Mouse (Mus musculus) hindbrain, embryonic 14.5 days (tissue): ENCODE measurements at regions not wholly inside any gene's neighbourhood (a gene's known extent, or its start where the extent isn't known, plus 50 kb on each side); places are given as distances from the start of the nearest gene placed in this dataset.

Experiments used
- ATAC-seq: fragments of 200-750 bp; cut with Nextera tagmentation; 2 replicates; pipeline ENCODE4 v1.8.0; 2017; ENCODE audit warnings: moderate number of reproducible peaks, mild to moderate bottlenecking, moderate TSS enrichment, moderate library complexity; ENCODE audit not compliant: low FRiP score
- DNase-seq: peaks from one replicate; pipeline ENCODE4 v3.0.0-alpha.2; 2015; ENCODE audit warnings: low spot score
- H3K27ac ChIP-seq: fragments of 300-500 bp; sonication (generic); 2 replicates; pipeline ENCODE4 v1.5.1; 2014; ENCODE audit warnings: mild to moderate bottlenecking, moderate library complexity
- H3K27me3 ChIP-seq: fragments of 300-500 bp; sonication (generic); 2 replicates; pipeline ENCODE4 v1.6.1; 2014; ENCODE audit warnings: mild to moderate bottlenecking, low read length, mixed read lengths; ENCODE audit not compliant: control insufficient read depth, insufficient read depth
- H3K36me3 ChIP-seq: fragments of 300-500 bp; sonication (generic); replicated peaks from 2 replicates; pipeline ENCODE4 v1.6.1; 2014; ENCODE audit not compliant: control insufficient read depth, insufficient read depth
- H3K4me1 ChIP-seq: fragments of 300-500 bp; sonication (generic); replicated peaks from 2 replicates; pipeline ENCODE4 v1.6.1; 2014; ENCODE audit warnings: antibody characterized with exemption, low read length, mixed read lengths; ENCODE audit not compliant: control insufficient read depth, insufficient read depth
- H3K4me2 ChIP-seq: fragments of 300-500 bp; sonication (generic); replicated peaks from 2 replicates; pipeline ENCODE4 v1.6.1; 2014; ENCODE audit warnings: mild to moderate bottlenecking, moderate library complexity
- H3K4me3 ChIP-seq: fragments of 300-500 bp; sonication (generic); replicated peaks from 2 replicates; pipeline ENCODE4 v1.5.1; 2014; ENCODE audit warnings: mild to moderate bottlenecking, low read length
- H3K9ac ChIP-seq: fragments of 300-500 bp; sonication (generic); 2 replicates; pipeline ENCODE4 v1.6.1; 2014
- H3K9me3 ChIP-seq: fragments of 300-500 bp; sonication (generic); 2 replicates; pipeline ENCODE4 v1.6.1; 2016; ENCODE audit warnings: low read length; ENCODE audit not compliant: control insufficient read depth
- WGBS: fragments of 180-500 bp; shearing (Covaris S2); extraction: QIAGEN DNeasy Blood & Tissue Kit; methylation state at CpG from one replicate; pipeline ENCODE4 v1.1.7; 2014; 5-methylcytosine and 5-hydroxymethylcytosine counted together

GRCm38 (mm10) chr14:74205011-74205410 is 435.6 kb upstream of the Htr2a start:
- ATAC-seq (no peak), DNase-seq (no peak)
- Histone ChIP-seq H3K9ac (no peak overlapping the region), H3K27me3 (no peaks in the 10 kb centered on the region), H3K4me1 (no peaks in the 10 kb centered on the region), H3K9me3 (no peaks in the 10 kb centered on the region), H3K4me3 (no peak overlapping the region), H3K4me2 (no peak overlapping the region), H3K36me3 (no peaks in the 10 kb centered on the region), H3K27ac (no peak overlapping the region)
- 81% methylated on average over 1 of the region's 1 CpGs for WGBS

DNA sequence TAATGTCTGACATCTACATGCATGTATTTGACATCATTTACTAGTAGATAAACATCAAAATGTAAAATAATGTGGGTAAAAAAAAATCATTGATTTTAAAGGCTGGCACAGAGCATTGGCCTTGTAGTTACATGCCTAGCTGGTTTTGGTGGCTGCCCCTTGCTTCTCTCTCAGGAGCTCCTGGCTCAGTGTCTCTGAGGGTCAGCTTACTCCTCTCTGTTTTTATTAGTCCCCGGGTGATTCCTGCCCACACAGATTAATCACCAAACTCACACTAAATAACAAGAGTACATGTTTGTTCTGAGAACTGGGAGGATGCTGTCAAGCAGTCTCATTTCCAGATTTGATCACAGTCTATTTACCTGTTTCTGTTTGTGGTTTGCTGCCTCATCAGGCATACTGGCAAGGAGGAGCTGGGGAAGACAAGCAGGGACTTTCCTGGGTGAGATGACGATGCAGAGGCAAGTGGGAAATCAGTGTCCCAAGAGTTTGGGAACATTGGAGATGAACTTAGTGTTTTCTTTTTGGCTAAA is 422.7 kb upstream of the Htr2a start:
- Histone ChIP-seq H3K27me3 (no peaks in the 10 kb centered on the region), H3K4me1 (no peaks in the 10 kb centered on the region), H3K9ac (no peak overlapping the region), H3K9me3 (no peaks in the 10 kb centered on the region), H3K4me2 (no peak overlapping the region), H3K27ac (no peak overlapping the region), H3K36me3 (no peaks in the 10 kb centered on the region), H3K4me3 (no peak overlapping the region)
- ATAC-seq (no peak), DNase-seq (no peak)
- 78% methylated on average over 2 of the region's 2 CpGs for WGBS

DNA sequence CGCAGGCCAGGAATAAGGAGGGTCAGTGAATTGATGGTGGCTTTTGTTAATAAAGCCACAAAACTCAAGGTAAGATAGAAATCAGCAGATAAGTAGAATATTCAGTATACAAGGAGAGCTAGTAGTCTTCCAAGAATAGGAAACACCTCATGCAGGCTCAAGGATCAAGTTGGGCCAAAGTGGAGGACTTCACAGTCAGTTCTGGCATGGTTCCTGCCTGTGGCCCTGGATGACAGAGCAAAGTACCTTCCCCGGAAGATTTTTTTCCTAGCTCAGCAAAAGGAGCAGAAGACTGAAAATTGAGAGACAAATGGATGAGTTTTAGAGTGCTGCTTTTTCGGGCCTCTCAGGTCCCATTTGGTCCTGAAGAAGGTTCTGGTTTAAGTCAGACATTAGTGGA is 420.9 kb upstream of the Htr2a start:
- no peaks in the 10 kb centered on the region for H3K27me3 ChIP-seq
- H3K4me1 ChIP-seq = no peaks in the 10 kb centered on the region
- DNase-seq = no peak
- no peak for ATAC-seq
- H3K4me2 ChIP-seq = no peak overlapping the region
- no peaks in the 10 kb centered on the region for H3K9me3 ChIP-seq
- WGBS = 88% methylated on average over 3 of the region's 3 CpGs
- no peak overlapping the region for H3K9ac ChIP-seq
- H3K27ac ChIP-seq = no peak overlapping the region
- no peak overlapping the region for H3K4me3 ChIP-seq
- no peaks in the 10 kb centered on the region for H3K36me3 ChIP-seq

GRCm38 (mm10) chr14:74222093-74222492 is 418.5 kb upstream of the Htr2a start:
- no peak overlapping the region for H3K27ac ChIP-seq
- no peak overlapping the region for H3K4me3 ChIP-seq
- ATAC-seq (no peak), DNase-seq (no peak)
- H3K9me3 ChIP-seq = no peaks in the 10 kb centered on the region
- no peaks in the 10 kb centered on the region for H3K36me3 ChIP-seq
- no peaks in the 10 kb centered on the region for H3K4me1 ChIP-seq
- no peak overlapping the region for H3K4me2 ChIP-seq
- no peak overlapping the region for H3K9ac ChIP-seq
- H3K27me3 ChIP-seq = no peaks in the 10 kb centered on the region
- 67% methylated on average over 1 of the region's 1 CpGs for WGBS

- Histone ChIP-seq H3K9me3 (no peaks in the 10 kb centered on the region), H3K4me3 (no peak overlapping the region), H3K4me1 (no peaks in the 10 kb centered on the region), H3K4me2 (no peak overlapping the region), H3K36me3 (no peaks in the 10 kb centered on the region), H3K27me3 (no peaks in the 10 kb centered on the region), H3K27ac (no peak overlapping the region), H3K9ac (no peak overlapping the region)
- no peak for DNase-seq
- no peak for ATAC-seq
- 70% methylated on average over 5 of the region's 5 CpGs for WGBS
These were observed 411.0 kb upstream of the Htr2a start for GRCm38 (mm10) chr14:74229560-74230187.

DNA sequence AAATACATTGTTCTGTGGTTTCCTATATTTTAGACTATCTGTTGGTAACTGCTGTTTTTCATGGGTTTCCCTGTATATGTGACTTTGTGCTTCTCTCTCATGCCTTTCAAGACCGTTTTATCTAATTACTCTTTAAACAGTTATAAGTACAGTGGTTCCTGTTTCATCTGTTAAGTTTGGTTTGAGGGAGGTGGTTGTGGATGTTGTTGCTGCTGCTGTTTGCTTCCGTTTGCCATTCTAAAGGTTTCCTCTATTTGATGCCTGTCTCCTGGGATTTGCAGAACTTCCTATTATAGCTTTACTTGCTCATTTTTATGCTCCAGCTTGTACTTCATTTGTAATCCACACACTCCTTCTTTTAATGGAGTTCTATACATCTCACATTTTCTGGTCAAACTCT is 400.4 kb upstream of the Htr2a start:
- WGBS = 81% methylated on average over 2 of the region's 2 CpGs
- no peaks in the 10 kb centered on the region for H3K4me1 ChIP-seq
- H3K4me3 ChIP-seq = no peak overlapping the region
- no peaks in the 10 kb centered on the region for H3K36me3 ChIP-seq
- H3K4me2 ChIP-seq = no peak overlapping the region
- ATAC-seq = no peak
- no peak overlapping the region for H3K9ac ChIP-seq
- no peak for DNase-seq
- no peaks in the 10 kb centered on the region for H3K9me3 ChIP-seq
- H3K27me3 ChIP-seq = no peaks in the 10 kb centered on the region
- no peak overlapping the region for H3K27ac ChIP-seq

- no peaks in the 10 kb centered on the region for H3K4me1 ChIP-seq
- H3K36me3 ChIP-seq = no peaks in the 10 kb centered on the region
- peak; percentile 43 for ATAC-seq
- H3K4me2 ChIP-seq = no peak overlapping the region
- no peak overlapping the region for H3K4me3 ChIP-seq
- H3K9me3 ChIP-seq = no peaks in the 10 kb centered on the region
- no peak overlapping the region for H3K27ac ChIP-seq
- no peaks in the 10 kb centered on the region for H3K27me3 ChIP-seq
- no peak overlapping the region for H3K9ac ChIP-seq
- WGBS = 60% methylated on average over 5 of the region's 5 CpGs
- DNase-seq = peak; percentile 49
These were observed 391.3 kb upstream of the Htr2a start for GRCm38 (mm10) chr14:74249263-74249878.

DNA sequence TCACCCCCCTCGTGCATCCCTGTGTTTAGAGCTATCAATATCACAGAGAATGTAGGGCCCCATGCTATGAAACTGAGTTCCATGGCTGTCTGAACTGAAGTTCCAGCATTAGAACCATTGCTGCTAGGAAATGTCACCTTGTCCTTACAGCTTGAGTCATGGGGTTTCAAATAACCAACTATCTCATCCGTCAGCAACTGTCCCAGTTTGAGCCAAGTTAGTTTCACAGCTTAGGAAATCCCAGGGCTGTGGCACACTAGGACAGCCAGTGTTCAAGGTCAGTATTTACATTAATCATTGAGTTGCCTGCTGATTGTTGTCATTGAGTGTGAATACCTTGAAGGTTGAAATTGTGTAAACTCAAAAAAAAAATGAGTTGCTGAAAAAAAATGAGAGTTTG is 390.6 kb upstream of the Htr2a start:
- 79% methylated on average over 2 of the region's 2 CpGs for WGBS
- H3K4me1 ChIP-seq = no peaks in the 10 kb centered on the region

GRCm38 (mm10) chr14:74252189-74253145 is 388.2 kb upstream of the Htr2a start:
- H3K4me2 ChIP-seq = no peak overlapping the region
- H3K4me1 ChIP-seq = no peaks in the 10 kb centered on the region
- H3K27me3 ChIP-seq = no peaks in the 10 kb centered on the region
- no peak overlapping the region for H3K4me3 ChIP-seq
- no peaks in the 10 kb centered on the region for H3K9me3 ChIP-seq
- H3K27ac ChIP-seq = no peak overlapping the region
- no peak for ATAC-seq
- H3K36me3 ChIP-seq = no peaks in the 10 kb centered on the region
- no peak for DNase-seq
- no peak overlapping the region for H3K9ac ChIP-seq
- WGBS = 76% methylated on average over 10 of the region's 10 CpGs

More for the DNA sequence above, 390.6 kb upstream of the Htr2a start:
- no peak for ATAC-seq
- Histone ChIP-seq H3K27ac (no peak overlapping the region), H3K4me3 (no peak overlapping the region), H3K27me3 (no peaks in the 10 kb centered on the region), H3K9ac (no peak overlapping the region), H3K36me3 (no peaks in the 10 kb centered on the region), H3K9me3 (no peaks in the 10 kb centered on the region), H3K4me2 (no peak overlapping the region)
- DNase-seq = no peak
